Mouse (Mus musculus) small intestine, adult 2 months (tissue): ENCODE data around the gene Inca1. TPM values are rescaled to one million over a fixed set of nuclear protein-coding genes. Genes with fewer than 3 reads are reported as not detected.

Source experiments
- H3K27ac ChIP-seq: fragments of 200-500 bp; 2 replicates; pipeline ENCODE4 v1.5.1; 2012; ENCODE audit warnings: low read depth, low read length, control low read depth, inconsistent platforms; ENCODE audit not compliant: insufficient read depth
- H3K27me3 ChIP-seq: fragments of 200-500 bp; 2 replicates; pipeline ENCODE4 v1.6.1; 2012; ENCODE audit warnings: mild to moderate bottlenecking, moderate library complexity, low read length, inconsistent platforms; ENCODE audit not compliant: control insufficient read depth, insufficient read depth
- H3K36me3 ChIP-seq: fragments of 200-500 bp; 2 replicates; pipeline ENCODE4 v1.6.1; 2012; ENCODE audit warnings: mild to moderate bottlenecking, low read length, control low read depth, inconsistent platforms; ENCODE audit not compliant: control insufficient read depth, insufficient read depth
- H3K4me1 ChIP-seq: fragments of 200-500 bp; 2 replicates; pipeline ENCODE4 v1.6.1; 2012; ENCODE audit warnings: low read length, inconsistent platforms, mixed read lengths; ENCODE audit not compliant: control insufficient read depth, insufficient read depth, insufficient read length
- H3K4me3 ChIP-seq: fragments of 200-500 bp; 2 replicates; pipeline ENCODE4 v1.5.1; 2012; ENCODE audit warnings: low read depth, mild to moderate bottlenecking, control low read depth, inconsistent platforms, low read length, moderate library complexity
- CTCF ChIP-seq: fragments of 200-500 bp; IDR thresholded peaks from 2 replicates; pipeline ENCODE4 v1.5.1; 2012; ENCODE audit warnings: low read depth, mild to moderate bottlenecking, control low read depth, inconsistent platforms, low read length, moderate library complexity, mixed read lengths; ENCODE audit not compliant: insufficient replicate concordance, insufficient read length; ENCODE audit errors: extremely low read depth
- POLR2A ChIP-seq: fragments of 200-500 bp; IDR thresholded peaks from 2 replicates; pipeline ENCODE4 v1.6.1; 2012; ENCODE audit warnings: low read depth, mild to moderate bottlenecking, control low read depth, inconsistent platforms, low read length, moderate library complexity
- WGBS: fragments of 180-500 bp; shearing (Covaris S2); methylation state at CpG from one replicate; pipeline ENCODE4 v1.1.7; 2018; 5-methylcytosine and 5-hydroxymethylcytosine counted together
- polyA plus RNA-seq: library from polyadenylated mRNA; depleted of rRNA; stranded (reverse); fragments of >200 nt; gene quantifications from 2 replicates; pipeline ENCODE4 v1.2.3, GENCODE M21; 2012

Gene Inca1
- polyA plus RNA-seq, 1 experiment = 0.79 TPM

- under 1% methylated on average over 63 of the region's 63 CpGs for WGBS
- Histone ChIP-seq H3K4me3 (peak within 1 kb of the TSS; percentile 95), H3K4me1 (peaks cover 23% of the 10 kb centered on the region), H3K27ac (peak within 1 kb of the TSS; percentile 95), H3K36me3 (peaks cover 50% of the 10 kb centered on the region), H3K27me3 (no peaks in the 10 kb centered on the region)
- TF ChIP-seq CTCF (no peak), POLR2A (peak; percentile 66)
Observed at GRCm38 (mm10) chr11:70646691-70647650, 53.0 kb downstream of the Inca1 start, which contains the start of the genes Rnf167 and Slc25a11. Rnf167 (plus strand) TSS chr11:70647235. Slc25a11 (minus strand) TSS chr11:70647479.

DNA sequence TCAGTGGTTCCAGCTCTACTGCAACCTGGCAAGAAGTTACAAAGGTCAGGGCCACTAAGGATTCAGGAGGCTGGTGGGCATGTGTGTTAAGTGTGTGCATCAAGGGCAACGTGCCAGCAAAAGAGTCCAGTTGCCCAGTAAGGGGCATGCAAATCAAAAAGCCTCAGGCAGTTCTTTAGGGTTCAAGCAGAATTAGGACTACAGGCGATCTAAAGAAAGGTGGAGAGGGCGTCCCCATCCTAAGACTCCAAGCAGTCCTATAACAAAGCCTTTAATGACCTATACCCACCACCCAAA is 53.7 kb downstream of the Inca1 start:
- Histone ChIP-seq H3K27ac (peak overlapping the region; percentile 73), H3K4me1 (peaks cover 23% of the 10 kb centered on the region), H3K4me3 (peak overlapping the region; percentile 77), H3K27me3 (no peaks in the 10 kb centered on the region), H3K36me3 (peaks cover 43% of the 10 kb centered on the region)
- TF ChIP-seq CTCF (no peak), POLR2A (no peak)
- WGBS = 6% methylated on average over 3 of the region's 3 CpGs

- TF ChIP-seq POLR2A = no peak
- TF ChIP-seq CTCF = no peak
- Histone ChIP-seq H3K4me1 (peaks cover 19% of the 10 kb centered on the region; the same call in 1 of the 2 replicates), H3K36me3 (peaks cover 38% of the 10 kb centered on the region), H3K27ac (no peak overlapping the region; the same call in 1 of the 2 replicates), H3K4me3 (peak overlapping the region; percentile 77), H3K27me3 (no peaks in the 10 kb centered on the region)
- WGBS = 76% methylated on average over 12 of the region's 12 CpGs
Observed at GRCm38 (mm10) chr11:70645461-70646258, 54.3 kb downstream of the Inca1 start.

GRCm38 (mm10) chr11:70644564-70645103 is 55.3 kb downstream of the Inca1 start:
- WGBS = 95% methylated on average over 8 of the region's 8 CpGs
- TF ChIP-seq POLR2A = no peak
- no peak for TF ChIP-seq CTCF
- Histone ChIP-seq H3K27ac (no peak overlapping the region), H3K36me3 (peaks cover 28% of the 10 kb centered on the region), H3K4me3 (no peak overlapping the region), H3K27me3 (no peaks in the 10 kb centered on the region), H3K4me1 (peaks cover 14% of the 10 kb centered on the region; the same call in 1 of the 2 replicates)

DNA sequence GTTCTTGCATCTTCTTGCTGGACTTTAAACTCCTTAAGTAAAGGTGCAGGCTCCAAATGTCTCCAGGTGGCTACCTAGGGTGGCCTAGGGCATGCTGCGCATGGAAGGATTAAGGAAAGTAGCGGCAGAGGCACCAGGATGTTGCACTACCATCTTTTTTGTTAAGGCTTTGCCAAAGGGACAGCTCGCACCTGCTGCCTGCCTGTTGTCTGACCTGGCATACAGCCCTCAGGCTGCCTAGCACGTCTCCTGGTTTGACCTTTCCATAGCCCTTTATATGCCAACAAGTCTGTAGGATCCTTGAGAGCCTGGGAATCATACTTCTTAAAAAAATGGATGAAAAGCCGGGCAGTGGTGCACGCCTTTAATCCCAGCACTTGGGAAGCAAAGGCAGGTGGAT is 56.9 kb downstream of the Inca1 start:
- Histone ChIP-seq H3K27ac (no peak overlapping the region), H3K36me3 (peaks cover 20% of the 10 kb centered on the region), H3K27me3 (no peaks in the 10 kb centered on the region), H3K4me3 (no peak overlapping the region), H3K4me1 (peaks cover 6% of the 10 kb centered on the region; the same call in 1 of the 2 replicates)
- WGBS = 83% methylated on average over 6 of the region's 6 CpGs
- TF ChIP-seq CTCF (no peak), POLR2A (no peak)

GRCm38 (mm10) chr11:70641241-70641640 is 58.7 kb downstream of the Inca1 start:
- TF ChIP-seq POLR2A (no peak), CTCF (no peak)
- H3K27ac ChIP-seq = no peak overlapping the region
- peaks cover 6% of the 10 kb centered on the region; the same call in 1 of the 2 replicates for H3K4me1 ChIP-seq
- peaks cover 20% of the 10 kb centered on the region for H3K36me3 ChIP-seq
- H3K4me3 ChIP-seq = no peak overlapping the region
- no peaks in the 10 kb centered on the region for H3K27me3 ChIP-seq
- WGBS = 80% methylated on average over 7 of the region's 7 CpGs

DNA sequence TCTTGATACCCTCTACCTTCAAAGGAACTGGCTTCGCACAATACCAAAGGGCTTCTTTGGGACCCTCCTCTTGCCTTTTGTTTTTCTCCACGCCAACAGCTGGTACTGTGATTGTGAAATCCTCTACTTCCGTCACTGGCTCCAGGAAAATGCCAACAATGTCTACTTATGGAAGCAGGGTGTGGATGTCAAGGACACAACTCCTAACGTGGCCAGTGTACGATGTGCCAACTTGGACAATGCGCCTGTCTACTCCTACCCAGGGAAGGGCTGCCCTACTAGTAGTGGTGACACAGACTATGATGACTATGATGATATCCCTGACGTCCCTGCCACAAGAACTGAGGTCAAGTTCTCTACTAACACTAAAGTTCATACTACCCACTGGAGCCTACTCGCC is 60.0 kb downstream of the Inca1 start:
- 62% methylated on average over 8 of the region's 8 CpGs for WGBS
- Histone ChIP-seq H3K27ac (no peak overlapping the region), H3K36me3 (peaks cover 11% of the 10 kb centered on the region), H3K4me3 (no peak overlapping the region), H3K4me1 (no peaks in the 10 kb centered on the region), H3K27me3 (no peaks in the 10 kb centered on the region)
- TF ChIP-seq CTCF = no peak
- TF ChIP-seq POLR2A = no peak
